Mouse (Mus musculus) heart, adult 2 months (tissue): ENCODE measurements at regions not wholly inside any gene's neighbourhood (a gene's known extent, or its start where the extent isn't known, plus 50 kb on each side); places are given as distances from the start of the nearest gene placed in this dataset.

ENCODE experiments used
- CTCF ChIP-seq: fragments of 200-600 bp; IDR thresholded peaks from 2 replicates; pipeline ENCODE4 v1.8.1; 2022; ENCODE audit warnings: antibody characterized with exemption, mild to moderate bottlenecking, moderate library complexity
- EP300 ChIP-seq: fragments of 200-500 bp; IDR thresholded peaks from 2 replicates; pipeline ENCODE4 v1.6.1; 2011; ENCODE audit warnings: low read depth, low read length, control low read depth; ENCODE audit not compliant: insufficient read depth

GRCm38 (mm10) chr6:100480525-100480924, 190.4 kb downstream of the Shq1 start:
- TF ChIP-seq EP300 (no peak), CTCF (no peak)
